Mouse (Mus musculus): ENCODE measurements around the gene Bmp5. TPM values are rescaled to one million over a fixed set of nuclear protein-coding genes. Genes with fewer than 3 reads are reported as not detected.
A peak's percentile ranks its signal among the peaks of the same experiment; 100 is the strongest.

The Bmp5 gene
- total RNA-seq, 2 experiments from 2014 or later: 0.36 to 0.61 TPM

DNA sequence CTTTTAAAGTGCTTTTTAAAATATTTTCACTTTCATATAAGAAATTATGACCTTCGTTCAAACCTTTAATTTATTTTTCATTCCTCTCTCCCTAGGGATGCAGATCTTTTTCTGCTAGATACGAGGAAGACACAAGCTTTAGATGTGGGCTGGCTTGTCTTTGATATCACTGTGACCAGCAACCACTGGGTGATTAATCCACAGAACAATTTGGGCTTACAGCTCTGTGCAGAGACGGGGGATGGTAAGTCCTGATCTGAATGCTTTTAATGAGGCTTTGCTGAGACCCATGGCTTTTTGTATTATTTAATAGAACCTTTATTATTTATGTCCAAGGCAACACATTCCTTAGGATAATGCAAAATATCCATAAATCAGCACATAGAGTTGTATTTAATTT lies 64.3 kb downstream of the Bmp5 start:
- no peak for DNase-seq (ENCODE audit: low spot score in 2 of 2)

- DNase-seq (ENCODE audit: low spot score in 2 of 2): no peak
These were observed 65.7 kb downstream of the Bmp5 start for GRCm38 (mm10) chr9:75840841-75841240.

GRCm38 (mm10) chr9:75846010-75846409 lies 70.8 kb downstream of the Bmp5 start:
- no peak for DNase-seq (ENCODE audit: low spot score in 2 of 2)

- DNase-seq (ENCODE audit: low spot score in 2 of 2): no peak
These were observed 75.6 kb downstream of the Bmp5 start for GRCm38 (mm10) chr9:75850670-75851228.

- DNase-seq (ENCODE audit: low spot score in 2 of 2): no peak
These were observed 83.0 kb downstream of the Bmp5 start for GRCm38 (mm10) chr9:75858161-75858560.

- DNase-seq (ENCODE audit: low spot score in 2 of 2): no peak
These were observed 83.8 kb downstream of the Bmp5 start for GRCm38 (mm10) chr9:75858939-75859338.

DNA sequence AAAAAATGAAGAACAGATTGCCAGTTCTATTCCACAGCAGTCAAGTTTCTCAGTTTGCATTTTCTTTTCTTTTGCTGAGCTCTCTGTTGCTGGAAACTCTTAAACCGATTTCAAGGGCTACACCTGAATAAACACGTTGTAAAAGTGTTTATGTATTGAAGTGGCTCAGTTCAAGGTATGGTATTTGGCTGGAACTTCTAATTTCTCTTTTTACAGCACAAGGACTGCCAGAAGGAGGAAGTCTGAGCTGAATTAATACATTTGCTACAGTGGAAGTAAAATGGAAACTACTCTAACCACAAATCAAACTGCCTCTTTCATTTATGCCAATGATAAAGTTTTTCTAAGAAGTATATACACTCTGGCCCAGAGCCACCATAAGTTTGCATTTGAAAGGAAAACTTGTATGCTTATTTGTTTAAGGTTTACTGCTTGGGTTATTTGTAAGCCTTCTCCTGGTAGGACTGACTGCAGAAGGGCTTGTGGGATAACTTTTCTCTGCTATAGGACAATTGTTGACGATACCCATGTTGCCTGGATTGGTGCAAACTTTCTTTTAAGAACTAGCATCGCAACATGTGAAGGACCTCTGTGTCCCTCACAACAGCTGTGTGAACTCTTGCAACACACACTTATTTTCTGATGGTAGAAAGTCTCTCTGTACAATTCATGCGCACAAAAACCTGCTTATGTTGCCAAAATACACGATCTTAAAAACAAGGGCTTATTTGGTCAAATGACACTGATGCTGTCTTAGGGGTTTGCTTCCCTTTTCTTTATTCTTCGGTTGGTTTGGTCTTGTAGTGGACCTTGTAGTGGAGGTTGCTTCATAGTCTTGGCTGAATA lies 95.4 kb downstream of the Bmp5 start:
- DNase-seq (ENCODE audit: low spot score in 2 of 2): no peak

DNA sequence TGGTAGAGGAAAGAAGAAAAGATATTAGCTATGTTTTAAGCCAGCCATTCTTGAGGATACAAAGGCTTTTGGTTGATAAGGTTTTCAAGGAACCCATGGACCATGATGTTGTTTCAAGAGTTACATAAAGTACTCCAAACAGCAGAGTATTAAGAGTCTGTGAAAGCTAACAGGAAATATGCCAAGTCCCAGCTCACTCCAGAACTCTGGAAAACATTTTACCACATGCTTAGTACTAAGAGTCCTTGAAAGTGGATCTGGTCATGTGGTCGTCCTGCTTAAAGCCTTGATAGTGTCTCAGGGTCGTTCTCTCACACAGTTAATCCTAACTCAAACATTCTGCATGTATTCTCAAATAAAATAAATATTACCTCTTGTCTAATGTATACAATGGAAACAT lies 101.2 kb downstream of the Bmp5 start:
- no peak for DNase-seq (ENCODE audit: low spot score in 2 of 2)

- no peak for DNase-seq (ENCODE audit: low spot score in 2 of 2)
These were observed 108.5 kb downstream of the Bmp5 start for GRCm38 (mm10) chr9:75883481-75884190.

DNA sequence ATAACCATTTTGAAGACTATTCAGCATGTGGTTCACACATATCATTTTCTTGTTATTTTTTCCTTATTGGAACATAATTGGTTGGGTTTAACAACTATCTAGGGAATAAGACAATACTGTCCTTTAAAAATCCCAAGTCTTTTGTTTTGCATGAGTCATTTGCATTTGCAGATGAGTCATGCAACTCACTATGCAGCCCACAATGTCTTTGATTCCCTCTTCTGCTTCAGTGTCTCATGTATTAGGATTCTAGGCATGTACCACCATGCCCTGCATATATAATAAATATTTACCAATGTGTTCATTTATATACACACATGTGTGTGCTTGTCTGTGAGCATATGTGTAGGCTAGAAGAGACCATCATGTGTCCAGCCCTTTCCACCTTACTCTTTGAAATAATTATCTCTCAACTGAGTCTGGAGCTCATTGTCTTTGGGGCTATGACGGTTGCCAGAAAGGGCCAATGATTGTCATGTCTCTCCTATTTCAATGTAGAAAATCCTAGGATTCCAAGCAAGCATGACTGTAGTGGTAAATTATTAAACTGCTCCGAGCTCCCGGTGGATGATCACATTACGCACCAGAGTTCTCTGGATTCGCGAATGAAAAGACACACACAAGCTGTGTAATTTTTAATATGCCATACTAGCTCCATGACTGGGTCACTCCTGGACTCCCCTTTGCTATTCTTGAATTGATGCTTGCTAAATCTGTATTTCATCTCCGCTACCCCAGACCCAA lies 111.8 kb downstream of the Bmp5 start:
- no peak for DNase-seq (ENCODE audit: low spot score in 2 of 2)

DNA sequence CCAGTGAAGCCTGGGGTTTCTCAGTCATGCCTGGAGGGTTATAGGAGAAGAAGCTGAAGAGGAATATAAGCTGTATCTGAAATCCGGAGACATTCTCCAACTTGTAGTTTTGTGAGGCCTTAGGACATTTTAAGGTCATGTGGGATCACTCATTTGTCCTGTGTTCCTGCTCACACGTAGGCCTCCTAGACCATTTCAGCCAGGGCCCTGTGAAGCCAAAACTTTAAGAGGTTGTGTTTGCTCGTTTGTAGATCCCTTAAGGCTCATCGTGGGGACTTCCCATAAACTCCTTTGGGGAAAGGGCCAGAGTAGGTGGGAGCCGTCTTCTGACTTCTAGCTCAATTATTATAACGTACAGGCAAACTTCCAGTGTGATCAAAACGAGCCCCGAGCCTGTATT lies 121.8 kb downstream of the Bmp5 start:
- no peak for DNase-seq (ENCODE audit: low spot score in 2 of 2)

DNA sequence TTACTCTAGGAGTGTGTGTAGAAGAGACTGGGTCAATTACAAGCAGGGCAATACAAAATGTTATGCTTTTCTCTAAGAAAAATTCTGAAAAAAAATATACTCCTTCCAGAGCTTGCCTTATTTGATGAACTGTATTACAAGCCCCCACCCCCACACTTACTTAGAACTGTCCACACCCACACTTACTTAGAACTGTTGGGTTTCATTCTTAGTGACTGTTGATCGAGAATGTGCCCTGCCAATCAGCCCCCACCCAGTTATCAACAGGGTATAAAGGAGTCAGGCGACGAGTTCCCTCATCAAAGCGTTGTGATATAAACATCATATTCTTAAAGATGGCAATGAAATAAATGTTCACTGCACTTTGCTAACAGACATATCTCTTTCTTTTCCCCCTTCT lies 122.9 kb downstream of the Bmp5 start:
- DNase-seq (ENCODE audit: low spot score in 2 of 2): no peak

DNA sequence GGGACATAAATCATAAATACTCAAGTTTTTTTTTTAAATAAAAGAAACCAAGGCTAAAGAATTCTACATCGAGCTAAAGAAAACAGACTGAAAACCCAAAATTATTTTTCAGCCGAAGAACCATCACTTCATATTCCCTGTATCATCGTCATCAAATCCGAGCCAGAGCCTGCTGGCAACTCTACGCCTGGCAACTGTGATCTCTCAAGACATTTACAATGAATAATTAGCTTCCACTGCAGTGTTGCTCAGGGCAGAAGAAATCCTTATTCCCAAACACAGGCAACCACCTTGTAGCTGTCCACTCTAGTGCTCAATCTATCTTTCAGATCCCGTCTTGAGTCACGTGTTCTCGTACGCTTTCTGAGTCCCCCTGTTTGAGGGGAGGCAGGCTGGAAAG lies 126.1 kb downstream of the Bmp5 start:
- DNase-seq (ENCODE audit: low spot score in 2 of 2): no peak

DNA sequence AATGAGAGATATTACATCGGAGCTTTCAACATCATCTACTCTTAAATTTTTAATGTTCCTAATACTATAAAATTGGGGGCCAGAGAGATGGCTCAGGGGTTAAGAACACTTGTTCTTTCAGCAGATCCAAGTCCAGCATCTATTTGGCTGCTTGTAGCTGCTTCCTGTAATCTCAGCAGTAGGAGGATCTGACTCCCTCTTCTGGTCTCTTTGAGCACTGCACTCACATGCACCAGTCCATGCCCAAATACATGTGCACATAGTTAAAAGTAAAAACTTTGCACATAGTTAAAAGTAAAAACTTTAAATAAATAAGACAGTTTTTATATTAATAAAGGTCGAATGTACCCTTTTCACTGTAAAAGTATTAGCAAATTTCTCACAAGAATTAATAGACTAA lies 130.3 kb downstream of the Bmp5 start:
- no peak for DNase-seq (ENCODE audit: low spot score in 2 of 2)

- no peak for DNase-seq (ENCODE audit: low spot score in 2 of 2)
These were observed 135.1 kb downstream of the Bmp5 start for GRCm38 (mm10) chr9:75910112-75910799.

- no peak for DNase-seq (ENCODE audit: low spot score in 2 of 2)
These were observed 136.4 kb downstream of the Bmp5 start for GRCm38 (mm10) chr9:75911542-75911941.

- no peak for DNase-seq (ENCODE audit: low spot score in 2 of 2)
These were observed 140.9 kb downstream of the Bmp5 start for GRCm38 (mm10) chr9:75916027-75916426.

DNA sequence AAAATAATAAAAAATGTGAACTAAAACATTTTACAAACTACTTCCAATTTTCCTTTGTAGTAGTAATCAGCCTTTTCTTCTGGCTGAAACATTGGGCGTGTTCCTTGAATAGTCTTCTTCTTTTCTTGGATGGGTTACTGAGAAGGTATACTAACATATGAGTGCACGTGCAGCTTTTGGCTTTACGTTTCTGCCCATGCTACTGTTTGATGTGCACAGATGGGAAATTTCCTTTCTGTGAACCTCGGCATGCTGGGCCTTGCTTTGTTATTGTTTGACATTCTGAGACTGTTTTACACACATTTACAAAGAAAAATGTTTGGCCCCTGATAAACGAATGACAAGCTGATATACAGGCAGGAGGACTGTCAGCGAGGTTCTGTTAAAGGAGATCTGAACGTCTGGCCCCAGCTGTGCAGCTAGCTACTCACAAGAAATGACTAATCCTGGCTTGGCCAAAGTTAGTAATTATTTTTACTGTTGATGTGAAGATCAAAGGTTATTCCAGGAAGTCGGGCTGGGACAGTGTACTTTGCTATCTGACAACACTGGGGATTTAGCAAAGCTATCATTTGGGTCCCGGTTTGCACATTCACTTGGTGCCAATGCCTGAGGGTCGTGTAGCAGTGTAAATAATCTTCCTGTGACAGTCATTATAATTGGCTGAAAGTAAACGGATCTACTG lies 152.2 kb downstream of the Bmp5 start:
- peak in 1 of 2 experiments; percentile 49 for DNase-seq (ENCODE audit: low spot score in 2 of 2)

DNA sequence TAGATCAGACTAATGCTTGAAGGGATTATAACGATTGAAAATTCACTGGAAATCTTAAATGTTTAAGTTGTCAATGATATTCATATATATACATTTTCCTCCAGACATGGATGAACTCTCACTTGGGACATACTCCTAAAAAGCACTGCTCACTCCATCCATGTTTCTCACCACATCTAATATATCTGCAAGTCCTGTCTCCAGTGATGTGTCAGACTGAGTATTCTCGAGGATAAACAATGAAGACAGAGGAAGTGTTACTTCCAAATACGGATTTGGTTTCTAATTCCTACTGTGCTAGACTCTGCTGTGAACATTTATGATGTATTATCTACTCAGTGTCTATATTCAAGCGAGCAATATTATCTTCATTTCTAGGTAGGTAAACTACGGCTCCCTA lies 152.9 kb downstream of the Bmp5 start:
- no peak for DNase-seq (ENCODE audit: low spot score in 2 of 2)

DNA sequence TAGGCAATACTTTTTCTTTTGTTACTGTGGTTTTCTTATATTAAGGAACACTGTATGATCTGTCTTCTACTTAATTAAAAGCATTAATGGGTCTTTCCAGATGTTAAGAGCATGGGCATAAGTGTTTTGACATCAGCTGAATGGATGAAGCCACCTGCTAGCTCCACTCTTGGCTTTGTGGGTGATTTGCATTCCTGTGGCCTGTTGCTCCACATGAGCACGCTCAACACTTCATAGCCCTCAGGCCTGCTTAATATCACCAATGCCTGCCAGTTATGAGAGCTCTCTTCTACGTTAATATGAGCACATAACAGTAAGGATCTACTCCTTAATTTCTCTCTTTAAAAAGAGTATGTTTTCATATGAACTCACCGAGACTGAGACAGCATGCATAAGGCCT lies 169.5 kb downstream of the Bmp5 start:
- no peak for DNase-seq (ENCODE audit: low spot score in 2 of 2)
